Mouse (Mus musculus) forebrain, embryonic 15.5 days (tissue): ENCODE measurements around the gene Eif3d. TPM values are rescaled to one million over a fixed set of nuclear protein-coding genes. Genes with fewer than 3 reads are reported as not detected.

Experiments
- ATAC-seq: fragments of 200-750 bp; cut with Nextera tagmentation; replicated peaks from 2 replicates; pipeline ENCODE4 v1.8.0; 2017; ENCODE audit warnings: mild to moderate bottlenecking, moderate TSS enrichment, moderate library complexity
- H3K27ac ChIP-seq: fragments of 300-500 bp; sonication (generic); replicated peaks from 2 replicates; pipeline ENCODE4 v1.5.1; 2015; ENCODE audit warnings: mild to moderate bottlenecking, inconsistent platforms
- H3K27me3 ChIP-seq: fragments of 300-500 bp; sonication (generic); 2 replicates; pipeline ENCODE4 v1.6.1; 2015; ENCODE audit warnings: inconsistent platforms
- H3K36me3 ChIP-seq: fragments of 300-500 bp; sonication (generic); 2 replicates; pipeline ENCODE4 v1.6.1; 2015; ENCODE audit warnings: mild to moderate bottlenecking, inconsistent platforms
- H3K4me1 ChIP-seq: fragments of 300-500 bp; sonication (generic); 2 replicates; pipeline ENCODE4 v1.6.1; 2015; ENCODE audit warnings: inconsistent platforms
- H3K4me2 ChIP-seq: fragments of 300-500 bp; sonication (generic); replicated peaks from 2 replicates; pipeline ENCODE4 v1.6.1; 2015; ENCODE audit warnings: mild to moderate bottlenecking, inconsistent platforms
- H3K4me3 ChIP-seq: fragments of 300-500 bp; sonication (generic); 2 replicates; pipeline ENCODE4 v1.5.1; 2015; ENCODE audit warnings: mild to moderate bottlenecking, inconsistent platforms
- H3K9ac ChIP-seq: fragments of 300-500 bp; sonication (generic); replicated peaks from 2 replicates; pipeline ENCODE4 v1.6.1; 2015; ENCODE audit warnings: mild to moderate bottlenecking, inconsistent platforms
- H3K9me3 ChIP-seq: fragments of 300-500 bp; sonication (generic); 2 replicates; pipeline ENCODE4 v1.6.1; 2016; ENCODE audit warnings: inconsistent platforms
- WGBS: fragments of 180-500 bp; shearing (Covaris S2); methylation state at CpG from one replicate; pipeline ENCODE4 v1.1.7; 2015; ENCODE audit warnings: mixed read lengths; 5-methylcytosine and 5-hydroxymethylcytosine counted together
- polyA plus RNA-seq: library from polyadenylated mRNA; unstranded; fragments of >200 nt; fragmentation: Nextera tagmentation; extraction: Ambion mirVana; gene quantifications from 2 replicates; pipeline ENCODE4 v1.2.1, GENCODE M21; 2015

Gene Eif3d
- polyA plus RNA-seq, 1 experiment from 2014 or later, result 199 TPM

DNA sequence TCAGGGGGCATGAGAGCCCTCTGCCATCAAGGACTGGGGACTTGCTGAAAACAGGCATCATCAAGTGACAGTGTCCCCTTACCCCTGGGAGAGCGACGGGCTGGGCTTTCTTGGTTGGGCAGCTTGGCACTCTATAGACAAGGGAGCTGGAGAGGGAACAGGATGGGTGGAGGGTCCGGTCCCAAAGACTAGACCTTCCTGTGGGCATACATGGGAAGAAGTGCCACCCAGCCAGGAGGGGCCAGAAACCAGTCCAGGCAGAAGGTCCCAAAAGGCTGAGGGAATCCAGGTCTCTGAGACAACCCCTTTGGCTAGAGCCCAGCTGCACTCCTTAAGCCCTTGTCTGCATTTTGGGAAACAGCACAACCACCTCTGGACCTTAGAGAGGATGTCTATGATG, 56.1 kb downstream of the Eif3d start:
- Histone ChIP-seq H3K27me3 (no peaks in the 10 kb centered on the region), H3K4me3 (no peak overlapping the region), H3K27ac (no peak overlapping the region), H3K9me3 (no peaks in the 10 kb centered on the region), H3K9ac (no peak overlapping the region), H3K4me1 (no peaks in the 10 kb centered on the region), H3K36me3 (peaks cover 36% of the 10 kb centered on the region), H3K4me2 (no peak overlapping the region)
- no peak for ATAC-seq
- WGBS, result 96% methylated on average over 3 of the region's 3 CpGs

- Histone ChIP-seq H3K27me3 (no peaks in the 10 kb centered on the region), H3K4me2 (no peak overlapping the region), H3K9me3 (no peaks in the 10 kb centered on the region), H3K36me3 (peaks cover 23% of the 10 kb centered on the region), H3K4me3 (no peak overlapping the region), H3K9ac (no peak overlapping the region), H3K4me1 (no peaks in the 10 kb centered on the region), H3K27ac (no peak overlapping the region)
- 84% methylated on average over 8 of the region's 8 CpGs for WGBS
- ATAC-seq, result no peak
Observed at GRCm38 (mm10) chr15:77913054-77913453, 57.6 kb downstream of the Eif3d start.

DNA sequence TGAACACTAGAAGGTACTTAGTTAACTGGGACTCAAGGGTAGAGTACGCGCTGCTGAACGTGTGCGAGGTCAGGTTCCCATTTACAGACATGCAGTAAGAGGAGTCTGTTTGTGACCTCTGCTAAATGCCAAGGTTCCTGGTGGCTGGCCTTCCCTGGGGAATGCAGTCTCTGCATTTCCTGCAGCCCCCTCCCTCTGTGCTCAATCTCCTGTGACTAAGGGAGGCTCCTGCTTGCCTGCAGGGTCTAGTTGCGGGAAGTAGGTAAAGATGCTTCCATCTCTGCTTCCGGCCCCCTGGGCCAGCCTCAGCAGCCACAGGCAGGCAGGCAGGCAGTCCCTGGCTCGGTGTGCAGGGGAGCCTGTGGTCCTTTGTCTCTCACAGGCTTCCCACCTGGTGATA, 58.0 kb downstream of the Eif3d start:
- Histone ChIP-seq H3K9ac (no peak overlapping the region), H3K4me1 (no peaks in the 10 kb centered on the region), H3K4me2 (no peak overlapping the region), H3K36me3 (peaks cover 20% of the 10 kb centered on the region), H3K27ac (no peak overlapping the region), H3K9me3 (no peaks in the 10 kb centered on the region), H3K27me3 (no peaks in the 10 kb centered on the region), H3K4me3 (no peak overlapping the region)
- WGBS, result 67% methylated on average over 7 of the region's 7 CpGs
- ATAC-seq, result no peak

DNA sequence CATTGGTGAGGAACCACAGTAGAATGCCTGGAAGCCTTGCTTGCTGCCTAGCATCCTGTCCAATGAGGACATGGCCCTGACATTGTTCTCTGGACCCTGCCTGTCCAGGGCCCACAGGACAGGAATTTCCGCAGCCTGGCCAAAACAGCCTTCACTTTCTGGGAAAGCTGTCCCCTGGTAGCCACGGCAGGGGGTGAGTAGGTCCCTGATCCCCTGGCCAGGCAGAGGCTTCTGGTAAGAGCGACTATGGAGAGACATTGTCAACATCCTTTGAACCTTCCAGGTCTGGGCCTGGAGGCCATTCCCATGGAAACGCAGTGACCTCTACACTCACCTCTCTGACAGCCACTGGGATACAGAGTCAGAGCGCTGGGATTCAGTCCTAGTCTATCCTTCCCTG, 58.6 kb downstream of the Eif3d start:
- no peak for ATAC-seq
- Histone ChIP-seq H3K4me2 (no peak overlapping the region), H3K9me3 (no peaks in the 10 kb centered on the region), H3K27me3 (no peaks in the 10 kb centered on the region), H3K27ac (no peak overlapping the region), H3K9ac (no peak overlapping the region), H3K36me3 (peaks cover 19% of the 10 kb centered on the region), H3K4me3 (no peak overlapping the region), H3K4me1 (no peaks in the 10 kb centered on the region)
- WGBS, result 63% methylated on average over 5 of the region's 5 CpGs

DNA sequence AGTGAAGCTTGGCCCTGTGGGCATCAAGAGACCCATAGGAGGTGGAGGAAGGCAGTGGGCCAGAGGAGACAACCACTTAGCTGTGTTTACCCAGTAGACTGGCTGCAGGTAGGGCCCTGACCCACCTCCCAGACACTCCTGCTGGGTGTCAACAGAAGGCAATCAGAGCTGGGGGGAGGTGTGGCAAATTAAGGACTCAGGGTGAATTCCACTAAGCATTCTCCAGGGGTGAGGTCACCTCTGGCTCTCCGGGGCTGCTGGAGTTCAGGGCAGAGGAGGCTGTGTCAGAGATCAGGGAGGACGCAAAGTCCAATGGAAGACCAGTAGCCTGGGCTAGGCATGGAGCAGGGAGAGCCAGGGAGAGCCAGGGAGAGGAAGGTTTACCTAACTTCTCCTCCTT, 59.5 kb downstream of the Eif3d start:
- Histone ChIP-seq H3K4me1 (no peaks in the 10 kb centered on the region), H3K4me3 (no peak overlapping the region), H3K27me3 (peaks cover 4% of the 10 kb centered on the region; the same call in 1 of the 2 replicates), H3K27ac (no peak overlapping the region), H3K9ac (no peak overlapping the region), H3K36me3 (peaks cover 16% of the 10 kb centered on the region), H3K4me2 (no peak overlapping the region), H3K9me3 (no peaks in the 10 kb centered on the region)
- no peak for ATAC-seq
- WGBS, result 14% methylated on average over 2 of the region's 2 CpGs

Other genes with a start within 250 kb of the Eif3d start
- gene Apol9b, start 241.8 kb downstream of the Eif3d start, polyA plus RNA-seq, result not detected in 2 replicates
- gene Apol8, start 213.8 kb downstream of the Eif3d start, polyA plus RNA-seq, result 0.20 TPM in 1 of 2 replicates, not detected in the other
- gene Myh9, start 128.6 kb downstream of the Eif3d start, polyA plus RNA-seq, result 12.3 and 12.4 TPM in 2 replicates
- gene Txn2, start 41.8 kb downstream of the Eif3d start, polyA plus RNA-seq, result 230 and 238 TPM in 2 replicates
- 13.8 and 14.5 TPM in 2 replicates for gene Foxred2, start 14.1 kb downstream of the Eif3d start, polyA plus RNA-seq
- 7.0 and 7.6 TPM in 2 replicates for gene Cacng2, start 149.2 kb upstream of the Eif3d start, polyA plus RNA-seq
- gene Ift27, start 203.3 kb upstream of the Eif3d start, polyA plus RNA-seq, result 118 and 120 TPM in 2 replicates
- gene Pvalb, start 235.6 kb upstream of the Eif3d start, polyA plus RNA-seq, result not detected in 2 replicates